Mouse (Mus musculus) 3T3-L1 (cell line): Measurements from ENCODE around the gene Mapkapk3.
A peak's percentile ranks its signal among the peaks of the same experiment; 100 is the strongest.

ENCODE experiments used
- DNase-seq: peaks from one replicate; pipeline ENCODE4 v3.0.0-alpha.2; 2015; ENCODE audit warnings: low read depth, low spot score

Gene Mapkapk3

GRCm38 (mm10) chr9:107289211-107290076 is at the start of gene Mapkapk3:
TSS of gene Mapkapk3 (minus strand) at chr9:107289877.
- peak; percentile 85 for DNase-seq

- DNase-seq = peak; percentile 80
These were observed 48.7 kb upstream of the Mapkapk3 start, which contains the start of gene Hemk1 for GRCm38 (mm10) chr9:107338172-107338883. TSS of gene Hemk1 (minus strand) at chr9:107338350.

- DNase-seq = no peak
These were observed 46.7 kb upstream of the Mapkapk3 start for GRCm38 (mm10) chr9:107336386-107336785.

GRCm38 (mm10) chr9:107335909-107336308 is 46.2 kb upstream of the Mapkapk3 start:
- peak; percentile 76 for DNase-seq

GRCm38 (mm10) chr9:107335046-107335445 is 45.4 kb upstream of the Mapkapk3 start:
- DNase-seq = no peak

GRCm38 (mm10) chr9:107334356-107334755 is 44.7 kb upstream of the Mapkapk3 start:
- no peak for DNase-seq

- DNase-seq = no peak
These were observed 44.0 kb upstream of the Mapkapk3 start for GRCm38 (mm10) chr9:107333686-107334085.

GRCm38 (mm10) chr9:107330791-107331190 is 41.1 kb upstream of the Mapkapk3 start:
- no peak for DNase-seq

- DNase-seq = no peak
These were observed 38.4 kb upstream of the Mapkapk3 start for GRCm38 (mm10) chr9:107327879-107328620.

GRCm38 (mm10) chr9:107325904-107326303 is 36.2 kb upstream of the Mapkapk3 start:
- DNase-seq = no peak

- no peak for DNase-seq
These were observed 35.3 kb upstream of the Mapkapk3 start for GRCm38 (mm10) chr9:107324799-107325561.

- no peak for DNase-seq
These were observed 33.9 kb upstream of the Mapkapk3 start for GRCm38 (mm10) chr9:107323558-107323957.

- DNase-seq = no peak
These were observed 32.9 kb upstream of the Mapkapk3 start for GRCm38 (mm10) chr9:107322461-107323050.

GRCm38 (mm10) chr9:107315791-107316190 is 26.1 kb upstream of the Mapkapk3 start:
- DNase-seq = no peak

- DNase-seq = no peak
These were observed 24.2 kb upstream of the Mapkapk3 start for GRCm38 (mm10) chr9:107313926-107314325.

GRCm38 (mm10) chr9:107312811-107313584 is 23.3 kb upstream of the Mapkapk3 start:
- no peak for DNase-seq

- DNase-seq = no peak
These were observed 19.9 kb upstream of the Mapkapk3 start for GRCm38 (mm10) chr9:107309600-107309999.

GRCm38 (mm10) chr9:107309171-107309570 is 19.5 kb upstream of the Mapkapk3 start:
- DNase-seq = no peak

GRCm38 (mm10) chr9:107308346-107309000 is 18.8 kb upstream of the Mapkapk3 start:
- DNase-seq = no peak
